Mouse (Mus musculus) right cerebral cortex, adult 18-20 months (tissue): ENCODE data around the gene Gm49322.
"Not testable (repeated sequence)": the region's sequence is repeated elsewhere in the genome, so short reads cannot be mapped to it uniquely, and the experiment has no call there.

Experiments
- DNase-seq: peaks from one replicate; pipeline ENCODE4 v3.0.0; 2022; ENCODE audit warnings: mixed read lengths

Gm49322 gene

DNA sequence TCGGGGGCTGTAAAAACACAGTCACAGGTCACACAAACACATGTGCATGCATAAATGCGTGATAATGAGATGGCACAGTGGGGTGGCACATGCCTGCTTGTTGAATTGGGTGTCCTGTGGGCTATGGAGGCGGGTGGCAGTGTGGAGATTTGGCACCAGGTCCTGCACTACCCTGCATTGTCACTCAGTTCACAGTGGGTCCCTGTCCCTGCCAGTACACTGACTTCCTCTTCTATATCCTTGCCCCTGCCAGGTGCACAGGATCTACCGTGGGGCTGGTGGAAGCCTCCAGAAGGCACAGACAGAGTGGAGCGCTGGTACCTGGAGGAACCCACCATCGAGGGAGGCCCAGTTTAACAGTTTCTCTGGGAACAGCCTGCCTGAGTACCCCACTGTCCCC is 8.5 kb downstream of the Gm49322 start:
- DNase-seq, result no peak

GRCm38 (mm10) chr10:80618181-80618580 is 12.4 kb downstream of the Gm49322 start:
- DNase-seq, result no peak

DNA sequence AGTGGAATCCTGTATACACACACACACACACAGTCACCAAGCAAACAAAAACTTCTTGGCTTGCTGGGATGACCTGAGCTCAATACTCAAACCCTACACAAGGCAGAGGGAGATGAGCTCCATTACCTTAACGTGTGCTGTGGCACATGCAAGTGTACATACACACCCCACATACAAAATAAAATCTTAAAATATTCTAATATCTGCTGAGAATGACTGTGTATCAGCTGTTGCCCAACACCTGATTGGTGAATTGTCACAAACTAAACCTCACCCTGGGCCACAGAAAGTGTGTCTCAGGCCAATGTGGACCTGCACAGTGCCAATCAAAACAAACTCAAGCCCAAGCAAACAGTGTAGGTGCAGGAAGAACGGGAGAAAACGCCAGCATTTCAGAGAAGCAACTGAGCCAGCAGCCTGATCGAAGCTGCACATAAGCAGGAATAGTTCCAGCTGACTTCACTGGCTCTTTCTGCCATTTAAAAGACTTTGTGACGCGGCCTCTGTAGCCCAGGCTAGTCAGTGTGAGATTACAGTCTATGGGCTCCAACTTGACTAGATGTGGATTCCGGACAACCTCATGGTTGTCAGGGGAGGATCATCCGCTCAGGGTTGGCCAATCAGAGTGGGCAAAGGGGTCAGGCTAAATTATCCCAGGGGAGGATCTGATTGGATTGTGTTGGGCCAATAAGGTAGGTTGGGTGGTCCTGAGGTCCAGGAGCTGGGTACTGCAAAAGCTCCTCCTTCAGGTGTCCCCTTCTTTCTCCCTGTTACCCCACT is 13.8 kb downstream of the Gm49322 start:
- no peak for DNase-seq

DNA sequence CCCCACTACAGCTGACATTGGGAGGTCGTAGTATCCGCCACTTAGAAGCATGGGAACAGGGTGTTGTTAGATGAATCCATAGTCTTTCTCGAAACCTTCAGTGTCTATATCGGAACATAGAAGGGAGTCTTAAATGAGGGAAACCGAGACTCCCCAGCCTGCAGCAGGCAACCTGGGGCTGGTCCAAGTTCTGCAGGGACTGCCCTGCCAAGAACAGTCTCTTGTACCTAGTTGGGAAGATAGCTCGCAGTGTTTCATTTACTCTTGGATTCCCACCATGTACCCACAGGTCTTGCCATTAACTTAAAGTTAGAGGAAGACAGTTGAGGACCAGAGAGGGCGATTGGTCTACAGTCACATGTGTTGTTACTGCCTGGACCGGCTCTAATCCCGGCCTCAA is 14.5 kb downstream of the Gm49322 start:
- DNase-seq, result no peak

DNA sequence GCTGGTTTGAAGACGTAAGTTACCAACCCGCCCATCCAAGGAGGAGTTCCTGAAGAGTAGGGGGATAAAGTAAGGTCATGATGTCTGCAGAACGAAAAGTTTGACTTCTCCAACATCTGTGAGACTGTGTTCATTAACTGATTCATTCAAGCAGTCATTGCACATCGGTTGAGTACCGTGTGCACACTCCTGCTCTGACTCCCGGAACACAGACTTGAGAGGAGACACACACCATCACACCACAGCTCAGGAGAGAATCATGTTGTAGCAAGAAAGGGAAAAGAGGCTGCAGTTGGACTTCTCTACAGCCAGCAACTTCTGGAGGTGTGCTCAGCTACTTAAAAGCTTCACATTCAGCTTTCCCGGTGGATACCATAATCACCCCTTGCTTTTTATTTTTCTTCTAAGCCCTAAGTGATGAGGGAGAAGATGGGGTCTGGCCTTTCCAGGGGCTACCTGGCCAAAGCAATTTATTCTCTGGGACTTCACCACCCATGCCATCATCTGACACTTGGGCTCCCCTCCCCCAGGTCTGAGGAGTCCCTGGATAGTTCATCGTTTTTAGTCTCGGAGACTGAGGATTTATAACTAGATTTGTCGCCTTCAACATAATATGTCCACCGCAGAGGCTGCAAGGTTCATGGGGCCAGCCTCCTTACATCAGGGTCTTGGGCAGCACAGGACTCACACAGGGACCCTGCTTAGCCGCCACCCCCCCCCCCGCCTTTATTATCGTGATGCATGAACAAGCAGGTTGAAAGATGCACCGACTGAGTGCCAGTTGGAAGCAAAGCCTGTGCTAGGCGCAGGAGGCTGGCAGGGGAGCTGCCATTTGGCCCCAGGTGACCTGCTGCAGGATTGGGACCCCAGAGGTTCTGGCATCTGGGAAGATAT is 15.2 kb downstream of the Gm49322 start:
- DNase-seq, result no peak

DNA sequence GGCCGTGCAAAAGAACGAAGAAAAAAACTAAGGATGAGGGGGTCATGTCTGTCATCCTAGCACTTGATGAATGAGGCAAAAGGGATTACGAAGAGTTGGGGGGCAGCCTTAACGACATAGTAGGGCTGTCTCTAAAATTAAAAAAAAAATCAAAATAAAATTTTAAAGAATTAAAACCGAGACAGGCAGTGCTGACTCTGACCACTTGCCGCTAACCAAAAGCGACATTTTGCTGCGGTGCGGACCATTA is 15.8 kb downstream of the Gm49322 start:
- DNase-seq, result no peak

- peak; percentile 99 for DNase-seq
Observed at GRCm38 (mm10) chr10:80621940-80622660, 16.3 kb downstream of the Gm49322 start.

GRCm38 (mm10) chr10:80622661-80623456 is 17.0 kb downstream of the Gm49322 start, which contains the start of gene Csnk1g2:
Gene Csnk1g2, plus strand, starts transcription at chr10:80622838.
- no peak for DNase-seq

DNA sequence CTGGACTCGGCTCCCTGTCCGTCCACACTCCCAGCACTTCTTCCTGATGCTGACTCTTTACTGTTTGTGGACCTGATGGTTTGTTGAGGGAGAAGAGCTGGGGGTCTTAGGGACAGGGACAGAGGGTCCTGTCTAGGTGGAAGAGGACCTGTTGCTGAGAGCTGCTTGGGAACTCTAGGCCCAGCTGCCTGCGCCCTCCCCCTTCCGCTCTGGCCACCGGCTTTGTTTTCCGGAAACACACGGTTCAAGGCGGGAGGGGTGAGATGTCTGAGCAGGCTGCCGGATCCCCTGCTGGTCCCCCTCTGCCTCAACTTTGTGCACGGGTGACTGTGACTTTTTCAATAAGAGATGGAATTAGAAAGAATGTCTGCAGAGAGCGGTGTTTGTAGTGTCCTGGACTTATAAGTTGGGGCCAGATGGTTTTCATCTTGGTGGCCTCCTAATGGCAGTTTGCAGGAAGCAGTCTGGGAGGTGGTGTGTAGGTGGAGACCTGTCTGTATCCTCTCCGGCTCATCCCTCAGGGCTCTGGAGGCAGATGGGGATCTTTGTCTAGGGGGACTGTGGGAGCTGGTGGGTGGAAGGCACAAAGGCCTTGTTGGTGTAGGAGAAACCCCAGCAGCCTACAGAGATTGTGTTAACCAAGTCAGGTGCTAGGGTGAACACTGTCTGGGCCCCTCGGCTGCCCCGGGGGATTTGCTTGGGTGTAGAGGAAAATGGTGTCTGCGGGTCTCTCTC is 17.8 kb downstream of the Gm49322 start:
- DNase-seq, result peak; percentile 51

DNA sequence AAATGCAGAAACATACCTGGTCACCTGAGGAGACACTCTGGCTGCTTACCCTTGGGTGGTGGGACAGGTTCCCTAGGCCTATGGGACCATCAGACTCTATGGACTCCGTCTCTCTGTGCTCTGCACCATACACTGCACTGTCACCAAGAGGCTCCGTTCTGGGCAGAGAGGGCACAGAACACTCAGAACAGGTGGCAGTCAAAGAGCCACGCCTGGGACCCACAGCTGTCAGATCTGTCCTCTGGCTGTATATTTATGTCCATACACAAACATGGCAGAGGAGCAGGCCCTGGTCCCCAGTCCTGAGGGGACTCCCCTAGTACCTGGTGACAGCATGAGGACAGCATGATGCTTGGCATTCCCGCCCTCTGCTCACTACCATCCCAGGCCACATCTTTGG is 19.9 kb downstream of the Gm49322 start:
- no peak for DNase-seq

- DNase-seq, result no peak
Observed at GRCm38 (mm10) chr10:80627685-80628084, 21.9 kb downstream of the Gm49322 start.

- no peak for DNase-seq
Observed at GRCm38 (mm10) chr10:80628925-80629324, 23.1 kb downstream of the Gm49322 start.

DNA sequence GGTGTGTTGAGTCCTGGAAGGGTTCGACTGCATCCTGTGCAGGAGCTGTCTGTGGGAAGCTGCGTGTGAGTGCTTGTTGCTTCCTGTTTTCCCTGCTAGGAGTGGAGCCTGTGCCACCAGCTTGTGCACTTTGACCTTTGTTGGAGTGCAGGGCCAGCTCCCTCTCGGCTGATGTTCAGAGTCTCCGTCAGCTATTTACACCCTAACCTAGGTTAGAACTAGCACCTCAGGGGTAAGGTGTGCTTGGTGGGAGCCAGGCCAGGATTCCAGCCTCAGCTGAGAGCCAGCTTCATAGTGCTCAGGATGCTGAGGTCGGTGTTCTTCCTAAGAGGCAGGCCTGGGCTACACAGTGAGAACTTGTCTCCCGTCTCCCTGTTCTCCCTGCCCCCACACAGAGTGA is 29.5 kb downstream of the Gm49322 start:
- no peak for DNase-seq

- no peak for DNase-seq
Observed at GRCm38 (mm10) chr10:80646936-80647335, 41.1 kb downstream of the Gm49322 start.

DNA sequence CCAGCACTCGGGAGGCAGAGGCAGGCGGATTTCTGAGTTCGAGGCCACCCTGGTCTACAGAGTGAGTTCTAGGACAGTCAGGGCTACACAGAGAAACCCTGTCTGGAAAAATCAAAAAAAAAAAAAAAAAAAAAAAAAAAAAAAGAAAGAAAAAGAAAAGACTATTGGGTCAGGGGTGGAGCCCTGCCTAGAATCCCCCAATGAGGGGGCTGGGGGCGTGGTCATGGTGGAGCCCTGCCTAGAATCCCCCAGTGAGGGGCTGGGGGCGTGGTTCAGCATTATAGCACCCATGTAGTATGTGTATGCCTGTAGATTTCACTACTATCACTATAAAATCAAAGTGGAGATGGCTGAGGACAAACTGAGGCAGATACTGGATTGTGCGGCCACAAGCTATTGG is 44.1 kb downstream of the Gm49322 start:
- DNase-seq, result not testable (repeated sequence)

GRCm38 (mm10) chr10:80650392-80650791 is 44.6 kb downstream of the Gm49322 start:
- DNase-seq, result peak; percentile 72

DNA sequence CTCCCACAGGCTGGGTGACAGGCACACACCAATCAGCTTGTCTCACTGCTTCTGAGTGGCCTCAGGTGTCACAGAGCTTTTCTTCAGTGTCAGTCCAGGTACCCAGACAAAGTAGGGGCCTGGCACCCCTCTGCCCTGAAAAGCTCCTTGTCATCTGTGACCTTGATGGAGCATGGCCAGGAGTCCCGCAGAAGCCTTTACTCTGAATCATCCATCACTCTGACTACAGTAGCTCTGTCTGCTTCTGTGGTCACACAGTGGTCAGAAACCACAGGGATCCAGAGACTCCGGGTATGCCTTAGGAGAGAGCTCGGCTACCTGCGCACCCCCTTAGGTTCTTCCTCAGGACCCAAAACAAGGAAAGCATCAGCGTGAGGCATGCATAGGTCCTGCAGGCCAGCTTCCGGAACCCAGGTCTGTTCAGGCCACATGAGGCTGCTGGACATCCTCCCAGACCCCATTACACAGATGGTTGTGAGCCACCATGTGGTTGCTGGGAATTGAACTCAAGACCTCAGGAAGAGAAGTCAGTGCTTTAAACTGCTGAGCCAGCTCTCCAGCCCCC is 47.4 kb downstream of the Gm49322 start:
- DNase-seq, result no peak

DNA sequence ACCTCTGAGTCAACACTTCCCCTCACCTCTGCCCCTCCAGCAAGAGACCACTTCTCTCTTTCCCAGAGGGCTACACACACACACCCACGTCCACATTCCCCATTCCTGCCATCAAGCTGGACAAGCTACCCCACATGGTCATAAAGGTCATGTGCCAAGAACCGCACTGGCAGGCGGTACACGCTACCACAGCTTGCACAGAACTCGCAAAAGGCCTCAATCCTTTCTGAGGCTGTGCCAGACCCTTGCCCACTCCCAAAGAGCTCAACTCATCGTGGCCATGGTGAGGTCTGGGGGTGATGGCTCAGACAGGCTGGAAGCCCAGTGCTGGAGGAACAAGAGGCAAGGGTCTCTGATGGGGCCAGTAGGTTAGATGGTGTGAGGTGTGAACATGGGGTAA is 49.0 kb downstream of the Gm49322 start:
- DNase-seq, result no peak

DNA sequence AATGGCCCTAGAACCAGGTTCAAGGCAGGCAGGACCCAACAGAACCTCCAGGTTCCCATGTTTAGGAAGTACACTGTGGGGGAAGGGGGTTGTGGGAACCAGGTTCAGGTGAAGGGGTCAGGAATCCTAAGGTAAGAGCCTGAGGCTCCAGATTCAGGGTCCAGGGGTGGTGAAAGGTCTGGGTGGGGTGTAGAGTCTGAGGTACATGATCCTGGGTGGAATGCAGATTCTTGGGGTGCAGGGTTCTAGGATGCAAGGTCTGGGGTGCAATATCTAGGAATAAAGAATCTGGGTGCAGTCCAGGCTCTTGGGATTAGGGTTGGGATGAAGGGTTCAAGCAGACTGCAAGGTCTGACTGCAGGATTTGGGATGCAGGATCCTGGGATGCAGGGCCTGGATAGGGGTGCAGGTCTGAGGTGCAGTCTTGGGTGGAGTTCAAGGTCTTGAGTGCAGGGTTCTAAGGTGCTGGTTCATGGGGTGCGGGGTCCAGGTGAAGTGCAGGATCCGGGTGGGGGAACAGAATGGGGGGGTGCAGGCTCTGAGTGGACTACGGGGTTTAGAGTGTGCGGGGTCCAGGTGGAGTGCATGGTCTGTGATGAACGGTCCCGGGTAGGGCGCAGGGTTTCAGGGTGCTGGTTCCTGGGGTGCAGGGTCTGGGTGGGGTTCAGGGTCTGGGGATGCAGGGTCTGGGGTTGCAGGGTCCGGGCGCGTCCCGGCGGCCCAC is 49.7 kb downstream of the Gm49322 start:
- DNase-seq, result no peak

- DNase-seq, result peak; percentile 96
Observed at GRCm38 (mm10) chr10:80656130-80656862, 50.5 kb downstream of the Gm49322 start.
